Mouse (Mus musculus) kidney, adult 2 months (tissue): ENCODE data around the gene Ttll3.

Source experiments
- CTCF ChIP-seq: fragments of 200-500 bp; conservative IDR thresholded peaks from 2 replicates; pipeline ENCODE4 v1.5.1; 2011; ENCODE audit warnings: low read depth, mild to moderate bottlenecking, control low read depth, low read length, moderate library complexity, mixed read lengths; ENCODE audit not compliant: insufficient read depth, insufficient read length
- POLR2A ChIP-seq: fragments of 200-500 bp; IDR thresholded peaks from one replicate; pipeline ENCODE4 v1.6.1; 2011; ENCODE audit warnings: low read depth, low read length, control low read depth

DNA sequence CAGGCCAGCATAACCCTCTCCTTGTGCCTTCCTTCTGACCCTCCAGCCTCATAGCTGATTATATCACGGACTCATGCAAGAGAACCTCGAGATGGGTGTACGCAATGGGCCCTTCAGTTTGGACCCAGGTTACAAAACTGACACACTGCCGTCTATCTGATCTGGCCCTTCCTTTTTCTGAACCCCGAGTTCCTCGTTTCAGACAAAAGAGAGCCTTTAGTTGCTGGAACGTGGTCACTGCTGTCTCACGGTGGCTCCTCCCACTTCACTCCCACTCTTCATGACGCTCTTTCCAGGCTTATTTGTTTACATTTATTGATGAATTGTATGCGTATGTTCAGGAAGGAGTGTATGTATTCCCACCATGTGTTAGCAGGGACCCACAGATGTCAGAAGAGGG is 37.4 kb upstream of the Ttll3 start:
- TF ChIP-seq CTCF (no peak), POLR2A (no peak)
